12 mouse cellular contexts compared by ENCODE assay signal in genomic region chr3:37747258-37748001, GRCm38 (mm10). TPM values are rescaled to one million over a fixed set of nuclear protein-coding genes. Genes with fewer than 3 reads are reported as not detected.
DNase-seq lines count a peak whose midpoint lies in the region; ATAC-seq and TF ChIP-seq lines count a peak whose summit lies in the region.
"Had no signal": no experiment of that assay in that cellular context is flagged by ENCODE, and none has a peak within 500 bp of the region (broad histone marks: within the 10 kb centered on the region; RNA-seq: fewer than 3 reads in every experiment).

No protein-coding gene starts in this region.

- no peaks in the 10 kb centered on the region for H3K4me1 ChIP-seq in lung, postnatal 0 days (ENCODE audit: insufficient read depth, low read depth, low read length)
- H3K4me1 ChIP-seq in embryonic facial prominence, embryonic 13.5 days, result peaks cover 9% of the 10 kb centered on the region; the same call in 1 of the 2 replicates
- H3K4me1 ChIP-seq in liver, embryonic 14.5 days (replicated peaks; ENCODE audit: control insufficient read depth in 2 of 2, insufficient read depth in 2 of 2, low read length in 1 of 2), result peaks cover 10 to 18% of the 10 kb centered on the region in 2 experiments
- no peaks in the 10 kb centered on the region for H3K4me1 ChIP-seq in stomach, embryonic 15.5 days
- H3K4me1 ChIP-seq: embryonic facial prominence, embryonic 12.5 days; hindbrain, embryonic 15.5 days had no signal

- no peaks in the 10 kb centered on the region for H3K36me3 ChIP-seq in lung, postnatal 0 days (ENCODE audit: insufficient read depth, low read length)
- H3K36me3 ChIP-seq in embryonic facial prominence, embryonic 13.5 days, result no peaks in the 10 kb centered on the region
- H3K36me3 ChIP-seq in liver, embryonic 14.5 days (replicated peaks; ENCODE audit: control insufficient read depth, insufficient read depth, low read depth), result no peaks in the 10 kb centered on the region
- no peaks in the 10 kb centered on the region for H3K36me3 ChIP-seq in stomach, embryonic 15.5 days
- H3K36me3 ChIP-seq: embryonic facial prominence, embryonic 12.5 days; hindbrain, embryonic 15.5 days had no signal

- no peak overlapping the region for H3K4me2 ChIP-seq in lung, postnatal 0 days (replicated peaks; ENCODE audit: low read depth, low read length)
- no peak overlapping the region for H3K4me2 ChIP-seq in embryonic facial prominence, embryonic 13.5 days
- H3K4me2 ChIP-seq in liver, embryonic 14.5 days (ENCODE audit: low read depth), result peak overlapping the region; percentile 33; the same call in 1 of the 2 replicates
- H3K4me2 ChIP-seq in stomach, embryonic 15.5 days, result no peak overlapping the region
- H3K4me2 ChIP-seq: embryonic facial prominence, embryonic 12.5 days; hindbrain, embryonic 15.5 days had no signal

- no peak for TF ChIP-seq CTCF in lung, postnatal 0 days (IDR thresholded peaks at IDR 0.05)
- TF ChIP-seq CTCF in liver, embryonic 14.5 days (IDR thresholded peaks at IDR 0.05; ENCODE audit: low read depth), result no peak

- no peak for TF ChIP-seq EP300 in lung, postnatal 0 days (IDR thresholded peaks at IDR 0.05)
- TF ChIP-seq EP300 in liver, embryonic 14.5 days (IDR thresholded peaks at IDR 0.05; ENCODE audit: low read depth), result no peak

- no peak overlapping the region for H3K9ac ChIP-seq in lung, postnatal 0 days (replicated peaks; ENCODE audit: low read depth)
- H3K9ac ChIP-seq in embryonic facial prominence, embryonic 13.5 days, result no peak overlapping the region
- no peak overlapping the region for H3K9ac ChIP-seq in liver, embryonic 14.5 days (replicated peaks)
- H3K9ac ChIP-seq in stomach, embryonic 15.5 days, result no peak overlapping the region
- H3K9ac ChIP-seq: embryonic facial prominence, embryonic 12.5 days; hindbrain, embryonic 15.5 days had no signal

- ATAC-seq in lung, postnatal 0 days, result peak; percentile 86
- ATAC-seq in embryonic facial prominence, embryonic 13.5 days (ENCODE audit: insufficient number of reproducible peaks, insufficient read depth, low FRiP score, low TSS enrichment, low read depth), result no peak
- ATAC-seq in liver, embryonic 14.5 days (ENCODE audit: insufficient read depth), result 0 out of 2 replicates have a peak, but pooled peaks have one; percentile 31
- no peak for ATAC-seq in stomach, embryonic 15.5 days (ENCODE audit: insufficient read depth, low FRiP score, low read depth)
- no peak for ATAC-seq in erythroid progenitor cell, adult 5-6 weeks (replicated peaks; ENCODE audit: low FRiP score, poor library complexity, severe bottlenecking)

- no peaks in the 10 kb centered on the region for H3K27me3 ChIP-seq in lung, postnatal 0 days (replicated peaks; ENCODE audit: insufficient read depth, low read length)
- no peaks in the 10 kb centered on the region for H3K27me3 ChIP-seq in embryonic facial prominence, embryonic 13.5 days
- H3K27me3 ChIP-seq in liver, embryonic 14.5 days (ENCODE audit: control insufficient read depth, insufficient read depth, low read length), result no peaks in the 10 kb centered on the region
- no peaks in the 10 kb centered on the region for H3K27me3 ChIP-seq in stomach, embryonic 15.5 days (replicated peaks)
- H3K27me3 ChIP-seq: embryonic facial prominence, embryonic 12.5 days; hindbrain, embryonic 15.5 days had no signal

- no peak overlapping the region for H3K4me3 ChIP-seq in lung, postnatal 0 days (ENCODE audit: low read depth, low read length)
- H3K4me3 ChIP-seq in embryonic facial prominence, embryonic 13.5 days, result no peak overlapping the region
- H3K4me3 ChIP-seq in liver, embryonic 14.5 days (ENCODE audit: insufficient read depth in 1 of 2, low read depth in 2 of 2, low read length in 2 of 2), result no peak overlapping the region
- H3K4me3 ChIP-seq in stomach, embryonic 15.5 days (replicated peaks), result no peak overlapping the region
- H3K4me3 ChIP-seq: embryonic facial prominence, embryonic 12.5 days; hindbrain, embryonic 15.5 days had no signal

- peak overlapping the region; percentile 85 for H3K27ac ChIP-seq in lung, postnatal 0 days (ENCODE audit: low read length)
- H3K27ac ChIP-seq in embryonic facial prominence, embryonic 13.5 days, result peak overlapping the region; percentile 60; the same call in 1 of the 2 replicates
- H3K27ac ChIP-seq in liver, embryonic 14.5 days, result no peak overlapping the region
- peak overlapping the region; percentile 74 for H3K27ac ChIP-seq in stomach, embryonic 15.5 days
- H3K27ac ChIP-seq: embryonic facial prominence, embryonic 12.5 days; hindbrain, embryonic 15.5 days had no signal

- no peak for DNase-seq in lung, postnatal 0 days (ENCODE audit: low spot score)
- no peak for DNase-seq in lung, postnatal 36 days
- no peak for DNase-seq in liver, embryonic 14.5 days (ENCODE audit: low read depth in 3 of 3, low spot score in 3 of 3)
- no peak for DNase-seq in testis, postnatal 10 days (ENCODE audit: low spot score)
- DNase-seq in right cerebral cortex, postnatal 36 days (ENCODE audit: low spot score in 2 of 2), result no peak
- DNase-seq: adrenal gland, postnatal 10 days; cerebellum, adult 11 months had no signal

- 50% methylated on average over 9 of the region's 9 CpGs for WGBS in lung, postnatal 0 days
- 73% methylated on average over 9 of the region's 9 CpGs for WGBS in embryonic facial prominence, embryonic 13.5 days
- whole genome bisulfite sequencing in liver, embryonic 14.5 days (ENCODE audit: insufficient replicate concordance), result 38% methylated on average over 9 of the region's 9 CpGs
- 71% methylated on average over 9 of the region's 9 CpGs for WGBS in stomach, embryonic 15.5 days

- H3K9me3 ChIP-seq in lung, postnatal 0 days (ENCODE audit: low read length), result no peaks in the 10 kb centered on the region
- no peaks in the 10 kb centered on the region for H3K9me3 ChIP-seq in embryonic facial prominence, embryonic 13.5 days
- H3K9me3 ChIP-seq in liver, embryonic 14.5 days (ENCODE audit: control insufficient read depth, low read length), result no peaks in the 10 kb centered on the region
- H3K9me3 ChIP-seq in stomach, embryonic 15.5 days, result no peaks in the 10 kb centered on the region
- H3K9me3 ChIP-seq: hindbrain, embryonic 15.5 days had no signal

RNA-seq across cellular contexts. Expression of gene Gm5148, which starts 23.1 kb away (rescaled TPM):
- polyA plus RNA-seq in lung, postnatal 0 days (2015; fragmentation: Nextera tagmentation; extraction: Ambion mirVana), result 10.1 and 11.7 TPM in 2 replicates
- polyA plus RNA-seq in embryonic facial prominence, embryonic 13.5 days (2015; fragmentation: Nextera tagmentation; extraction: Ambion mirVana), result 6.2 and 7.5 TPM in 2 replicates
- polyA plus RNA-seq in liver, embryonic 14.5 days (2012; rRNA removed), result 1.6 TPM in 2 replicates
- 3.0 and 3.5 TPM in 2 replicates for polyA plus RNA-seq in liver, embryonic 14.5 days (2014; fragmentation: Nextera tagmentation; extraction: Ambion mirVana)
- 5.9 and 6.0 TPM in 2 replicates for polyA plus RNA-seq in stomach, embryonic 15.5 days (2015; fragmentation: Nextera tagmentation; extraction: Ambion mirVana)
- not detected in 2 replicates for total RNA-seq in erythroid progenitor cell, adult 5-6 weeks (2015; ENCODE audit: low replicate concordance)
- 0.23 and 20.0 TPM in 2 replicates for total RNA-seq in erythroid progenitor cell, adult 5-6 weeks (2017; ENCODE audit: low replicate concordance)

Comparison
In these comparisons a context has a peak if more than half of its experiments do, and no peak if none do; other contexts are left out.
1. ATAC-seq: peak in lung, postnatal 0 days (single experiment) and liver, embryonic 14.5 days (single experiment); none in embryonic facial prominence, embryonic 13.5 days (single experiment), stomach, embryonic 15.5 days (single experiment) and erythroid progenitor cell, adult 5-6 weeks (single experiment).